Mouse (Mus musculus) gastrocnemius, postnatal 25 days (tissue): ENCODE data around the gene Cmpk2. TPM values are rescaled to one million over a fixed set of nuclear protein-coding genes. Genes with fewer than 3 reads are reported as not detected.
"Not testable (repeated sequence)": the region's sequence is repeated elsewhere in the genome, so short reads cannot be mapped to it uniquely, and the experiment has no call there.

ENCODE experiments used
- DNase-seq: peaks from one replicate; pipeline ENCODE4 v3.0.0; 2022
- total RNA-seq, 2 experiments: library from RNA; stranded (reverse); gene quantifications; 1 replicate in 1 of 2; 2 replicates in 1 of 2; pipeline ENCODE4 v1.2.3; 2021

Cmpk2 gene
- total RNA-seq, 2 experiments from 2014 or later: 1.7 to 1.9 TPM

- DNase-seq: peak; percentile 46
Observed at GRCm38 (mm10) chr12:26478196-26479004, 9.4 kb downstream of the Cmpk2 start.

DNA sequence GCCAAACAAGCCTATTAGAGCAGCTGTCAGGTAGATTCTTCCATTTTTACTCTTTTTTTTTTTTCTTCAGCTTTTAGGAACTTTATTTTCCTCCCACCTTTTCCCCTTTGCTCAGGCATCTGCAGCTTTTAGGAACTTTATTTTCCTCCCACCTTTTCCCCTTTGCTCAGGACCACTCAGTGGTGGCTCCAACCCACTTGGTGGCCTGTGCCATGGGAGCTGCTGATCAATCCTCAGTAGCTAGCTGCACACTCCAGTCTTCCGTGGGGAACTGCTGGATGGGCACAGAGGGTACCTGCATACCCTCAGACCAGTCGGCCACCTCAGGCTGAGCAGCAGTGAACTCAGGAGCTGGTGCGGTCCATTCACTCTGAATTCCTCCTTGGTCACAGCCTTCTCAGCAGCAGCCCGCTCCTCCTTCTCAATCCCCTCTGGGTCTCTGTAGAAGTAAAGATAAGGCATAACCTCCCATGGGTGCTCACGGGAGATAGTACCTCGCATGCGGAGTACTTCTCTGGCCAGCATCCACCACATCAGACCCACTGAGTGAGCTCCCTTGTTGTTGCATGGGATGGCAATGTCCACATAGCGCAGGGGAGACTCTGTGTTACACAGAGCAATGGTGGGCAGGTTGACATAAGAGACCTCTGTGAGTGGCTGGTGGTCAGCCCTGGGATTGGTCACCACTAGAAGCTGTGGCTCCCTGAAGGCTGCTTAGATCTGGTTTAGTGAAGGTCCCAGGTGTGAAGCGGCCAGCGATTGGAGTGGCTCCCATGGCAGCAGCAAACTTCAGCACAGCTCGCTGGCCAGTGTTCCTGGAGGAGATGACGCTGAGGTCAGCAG, 17.0 kb downstream of the Cmpk2 start:
- not testable (repeated sequence) for DNase-seq

DNA sequence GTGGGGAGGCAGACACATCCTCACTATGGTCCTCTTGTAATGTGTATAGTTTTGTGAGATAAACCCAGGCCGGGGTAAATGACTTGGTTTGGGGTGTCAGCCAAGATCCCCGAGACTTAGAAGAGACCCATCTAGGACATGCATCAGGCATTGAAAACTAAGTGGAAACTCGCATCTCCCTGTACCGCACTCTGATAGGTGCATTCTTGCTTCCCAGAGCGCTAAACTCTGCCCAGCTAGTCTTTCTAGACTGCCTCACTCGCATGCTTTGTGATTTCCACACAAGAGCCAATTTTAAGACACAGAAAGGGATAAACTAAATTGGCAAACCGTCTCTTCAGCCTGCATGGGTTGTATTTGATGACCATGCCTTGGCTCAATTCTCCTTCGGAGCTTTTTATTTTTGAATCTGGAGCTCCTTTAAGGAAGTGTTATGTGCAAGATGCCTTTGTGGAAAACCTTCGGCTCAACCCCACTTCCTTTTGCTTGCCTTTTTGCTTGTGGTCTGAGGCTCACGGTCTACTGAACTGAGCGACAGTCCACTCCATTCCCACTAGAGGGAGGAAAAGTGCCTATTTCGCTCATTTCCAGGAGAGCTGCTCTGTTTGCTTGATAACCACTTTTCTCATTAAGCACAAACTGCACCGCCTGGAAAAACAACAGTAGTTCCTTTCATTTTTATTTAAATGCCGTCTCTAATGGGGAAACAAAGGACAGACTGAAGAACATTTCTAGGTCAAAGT, 19.0 kb downstream of the Cmpk2 start:
- peak; percentile 19 for DNase-seq

- DNase-seq: no peak
Observed at GRCm38 (mm10) chr12:26488617-26489274, 19.7 kb downstream of the Cmpk2 start.

DNA sequence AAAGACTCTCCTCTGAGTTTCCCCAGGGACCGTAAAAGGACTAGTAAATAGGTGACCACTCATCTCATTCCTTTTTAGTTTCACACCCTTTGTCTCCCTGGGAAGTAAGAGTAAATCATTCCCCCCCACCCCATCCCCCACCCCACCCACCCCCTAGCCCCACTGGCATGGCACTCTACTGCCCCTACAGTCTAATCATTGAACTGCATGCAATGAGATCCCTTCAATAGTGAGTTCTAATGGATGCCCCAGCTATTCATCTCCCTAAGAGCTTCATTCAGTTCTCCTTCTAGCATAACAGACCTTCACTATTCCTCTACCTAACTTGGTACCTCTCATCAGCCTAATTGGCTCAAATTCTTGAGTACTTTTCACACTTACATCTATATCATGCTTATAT, 20.9 kb downstream of the Cmpk2 start:
- DNase-seq: no peak

DNA sequence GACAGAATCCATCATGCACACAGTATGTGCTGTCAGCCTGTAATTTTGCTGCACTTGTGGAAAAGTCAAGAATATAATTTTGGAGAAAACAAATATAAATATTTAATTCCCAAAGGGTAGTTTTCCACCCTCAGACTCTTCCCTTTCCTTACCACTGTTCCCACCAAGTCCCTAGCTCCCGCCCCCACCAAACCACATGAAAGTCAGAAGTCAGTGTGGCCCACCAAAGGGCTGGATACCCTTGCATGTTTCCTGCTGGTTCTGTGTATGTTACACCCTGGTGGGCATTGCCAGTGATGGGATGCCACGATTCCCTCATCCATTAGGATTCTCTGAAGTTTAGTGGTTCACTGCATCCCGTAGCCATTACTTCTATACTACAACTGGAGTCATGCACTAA, 32.0 kb downstream of the Cmpk2 start:
- no peak for DNase-seq

- no peak for DNase-seq
Observed at GRCm38 (mm10) chr12:26510971-26511370, 42.0 kb downstream of the Cmpk2 start.

- DNase-seq: no peak
Observed at GRCm38 (mm10) chr12:26518206-26518605, 49.2 kb downstream of the Cmpk2 start.

- peak; percentile 55 for DNase-seq
Observed at GRCm38 (mm10) chr12:26524943-26525697, 56.1 kb downstream of the Cmpk2 start.

DNA sequence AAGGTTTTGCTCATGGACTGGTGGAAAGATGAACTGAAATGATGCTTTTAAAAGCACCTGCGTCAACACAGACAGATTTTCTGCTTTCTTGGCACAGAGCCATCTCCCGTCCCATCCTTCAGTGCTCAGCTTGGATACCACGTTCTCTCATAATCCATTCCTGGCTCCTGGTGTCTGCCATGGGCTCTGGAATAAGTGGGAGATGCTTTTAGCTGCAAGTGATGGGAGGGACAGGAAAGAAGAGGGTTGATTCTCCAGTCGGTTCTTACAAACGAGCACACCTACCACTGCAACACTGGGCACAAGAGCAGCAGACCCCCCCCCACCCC, 56.7 kb downstream of the Cmpk2 start:
- no peak for DNase-seq

Other genes with a start within 250 kb of the Cmpk2 start
- gene Rnf144a, start 54.0 kb upstream of the Cmpk2 start, total RNA-seq: 1 to 10 TPM; 7.0 to 8.7 TPM
- gene Rsad2, start 12.8 kb upstream of the Cmpk2 start, total RNA-seq: under 1 TPM; 0.72 to 0.99 TPM